Mouse (Mus musculus): ENCODE results near the gene Pot1b.
A peak's percentile ranks its signal among the peaks of the same experiment; 100 is the strongest.

Pot1b gene

GRCm38 (mm10) chr17:55711984-55712811 lies at the start of gene Pot1b:
TSS of gene Pot1b (minus strand) at chr17:55712628.
- DNase-seq (ENCODE audit: low read depth) = peak; percentile 97

GRCm38 (mm10) chr17:55751170-55751569 lies 38.7 kb upstream of the Pot1b start:
- DNase-seq (ENCODE audit: low read depth) = no peak

GRCm38 (mm10) chr17:55749786-55750185 lies 37.4 kb upstream of the Pot1b start, which contains the start of gene Adgre4:
TSS of gene Adgre4 (plus strand) at chr17:55749984.
- peak; percentile 41 for DNase-seq (ENCODE audit: low read depth)

- peak; percentile 58 for DNase-seq (ENCODE audit: low read depth)
Observed at GRCm38 (mm10) chr17:55736675-55737074, 24.2 kb upstream of the Pot1b start.

GRCm38 (mm10) chr17:55726193-55726592 lies 13.8 kb upstream of the Pot1b start:
- DNase-seq (ENCODE audit: low read depth) = peak; percentile 19

- no peak for DNase-seq (ENCODE audit: low read depth)
Observed at GRCm38 (mm10) chr17:55722250-55722649, 9.8 kb upstream of the Pot1b start.

- no peak for DNase-seq (ENCODE audit: low read depth)
Observed at GRCm38 (mm10) chr17:55721270-55721669, 8.8 kb upstream of the Pot1b start.

- no peak for DNase-seq (ENCODE audit: low read depth)
Observed at GRCm38 (mm10) chr17:55702865-55703264, 9.6 kb downstream of the Pot1b start.

GRCm38 (mm10) chr17:55702161-55702820 lies 10.1 kb downstream of the Pot1b start:
- peak; percentile 89 for DNase-seq (ENCODE audit: low read depth)

- DNase-seq (ENCODE audit: low read depth) = no peak
Observed at GRCm38 (mm10) chr17:55699388-55699787, 13.0 kb downstream of the Pot1b start.

- no peak for DNase-seq (ENCODE audit: low read depth)
Observed at GRCm38 (mm10) chr17:55661099-55661498, 51.3 kb downstream of the Pot1b start.

- DNase-seq (ENCODE audit: low read depth) = no peak
Observed at GRCm38 (mm10) chr17:55625092-55625491, 87.3 kb downstream of the Pot1b start, which contains the start of gene Vmn2r118. TSS of gene Vmn2r118 (minus strand) at chr17:55625192.

Measured in 416B (cell line).